Mouse (Mus musculus): ENCODE results near the gene Olfr1499. TPM values are rescaled to one million over a fixed set of nuclear protein-coding genes. Genes with fewer than 3 reads are reported as not detected.
A peak's percentile ranks its signal among the peaks of the same experiment; 100 is the strongest.
"Not testable (repeated sequence)": the region's sequence is repeated elsewhere in the genome, so short reads cannot be mapped to it uniquely, and the experiment has no call there.

Gene Olfr1499
- total and polyA plus RNA-seq, 3 experiments = not detected

- no peaks in the 10 kb centered on the region for H3K27me3 ChIP-seq (ENCODE audit: control insufficient read depth in 1 of 2, insufficient read depth in 2 of 2, low read length in 2 of 2)
- no peak overlapping the region for H3K27ac ChIP-seq (ENCODE audit: control insufficient read depth, low read depth, low read length)
- no peaks in the 10 kb centered on the region for H3K36me3 ChIP-seq (ENCODE audit: control insufficient read depth in 1 of 2, insufficient read depth in 2 of 2, low read length in 2 of 2)
- no peaks in the 10 kb centered on the region for H3K79me2 ChIP-seq (ENCODE audit: control insufficient read depth, insufficient read depth, low read length, poor library complexity)
- no peaks in the 10 kb centered on the region for H3K4me1 ChIP-seq (ENCODE audit: control insufficient read depth in 1 of 2, insufficient read depth in 2 of 2, low read length in 2 of 2)
- no peak overlapping the region for H3K4me3 ChIP-seq (ENCODE audit: control insufficient read depth in 1 of 2, insufficient read depth in 1 of 2, low read depth in 2 of 2, low read length in 2 of 2)
- TF ChIP-seq CTCF (IDR thresholded peaks at IDR 0.05 in 2 of 3, conservative IDR thresholded peaks at IDR 0.05 in 1 of 3; ENCODE audit: control insufficient read depth in 1 of 3, insufficient read depth in 1 of 3, low read depth in 2 of 3, low read length in 3 of 3, poor library complexity in 1 of 3, severe bottlenecking in 1 of 3) (peak; percentile 55 to 69 (median 68)), SMC3 (IDR thresholded peaks at IDR 0.05; ENCODE audit: low read depth, low read length) (peak; percentile 60), ZC3H11A (IDR thresholded peaks at IDR 0.05; ENCODE audit: low read depth, low read length) (peak; percentile 53), MEF2A (IDR thresholded peaks at IDR 0.05; ENCODE audit: extremely low read depth, insufficient replicate concordance, low read depth, low read length, poor library complexity, severe bottlenecking) (no peak), RAD21 (IDR thresholded peaks at IDR 0.05; ENCODE audit: low read depth, low read length) (peak; percentile 59)
- H3K9ac ChIP-seq (ENCODE audit: control insufficient read depth, low read depth, low read length, poor library complexity, severe bottlenecking) = no peak overlapping the region
- peak; percentile 41 for DNase-seq (ENCODE audit: low read depth, low spot score)
- no peaks in the 10 kb centered on the region for H3K9me3 ChIP-seq (replicated peaks; ENCODE audit: insufficient read depth, low read length)
Observed at GRCm38 (mm10) chr19:13812823-13813222, 6.4 kb downstream of the Olfr1499 start.

GRCm38 (mm10) chr19:13805486-13805885 lies 13.8 kb downstream of the Olfr1499 start:
- not testable (repeated sequence) for H3K9ac ChIP-seq (ENCODE audit: control insufficient read depth, low read depth, low read length, poor library complexity, severe bottlenecking); DNase-seq (ENCODE audit: low read depth, low spot score)

GRCm38 (mm10) chr19:13798102-13798501 lies 21.1 kb downstream of the Olfr1499 start, which contains the start of gene Olfr1497:
Gene Olfr1497, minus strand, starts transcription at chr19:13798202.
- H3K4me1 ChIP-seq (ENCODE audit: control insufficient read depth in 1 of 2, insufficient read depth in 2 of 2, low read length in 2 of 2) = no peaks in the 10 kb centered on the region
- no peaks in the 10 kb centered on the region for H3K9me3 ChIP-seq (replicated peaks; ENCODE audit: insufficient read depth, low read length)
- no peak for TF ChIP-seq MYC (IDR thresholded peaks at IDR 0.05; ENCODE audit: low read depth, low read length)
- no peak for TF ChIP-seq ETS1 (IDR thresholded peaks at IDR 0.05; ENCODE audit: low read depth, low read length)
- no peak for TF ChIP-seq RCOR1 (IDR thresholded peaks at IDR 0.05; ENCODE audit: low read depth, low read length)
- no peak for TF ChIP-seq RAD21 (IDR thresholded peaks at IDR 0.05; ENCODE audit: low read depth, low read length)
- TF ChIP-seq CHD1 (IDR thresholded peaks at IDR 0.05; ENCODE audit: low read depth, low read length) = no peak
- TF ChIP-seq SMC3 (IDR thresholded peaks at IDR 0.05; ENCODE audit: low read depth, low read length) = no peak
- no peak for TF ChIP-seq ZKSCAN1 (IDR thresholded peaks at IDR 0.05; ENCODE audit: low read depth, low read length)
- no peak for TF ChIP-seq MAFK (IDR thresholded peaks at IDR 0.05; ENCODE audit: borderline replicate concordance, low read depth, low read length)
- no peak for TF ChIP-seq BHLHE40 (IDR thresholded peaks at IDR 0.05; ENCODE audit: borderline replicate concordance, low read depth, low read length)
- no peak for TF ChIP-seq TAL1 (IDR thresholded peaks at IDR 0.05; ENCODE audit: low read length)
- TF ChIP-seq TBP (IDR thresholded peaks at IDR 0.05; ENCODE audit: low read depth, low read length) = no peak
- TF ChIP-seq MAX (IDR thresholded peaks at IDR 0.05; ENCODE audit: low read length) = no peak
- TF ChIP-seq USF2 (IDR thresholded peaks at IDR 0.05; ENCODE audit: borderline replicate concordance in 1 of 2, insufficient read depth in 1 of 2, low read depth in 1 of 2, low read length in 2 of 2) = no peak
- no peak for TF ChIP-seq GATA1 (IDR thresholded peaks at IDR 0.05; ENCODE audit: low read depth, low read length)
- TF ChIP-seq POLR2AphosphoS5 (IDR thresholded peaks at IDR 0.05; ENCODE audit: borderline replicate concordance, low read depth, low read length) = no peak
- no peak for TF ChIP-seq CHD2 (IDR thresholded peaks at IDR 0.05; ENCODE audit: low read length)
- TF ChIP-seq E2F4 (IDR thresholded peaks at IDR 0.05; ENCODE audit: borderline replicate concordance, low read depth, low read length) = no peak
- no peak for TF ChIP-seq USF1 (IDR thresholded peaks at IDR 0.05; ENCODE audit: low read depth, low read length)
- no peaks in the 10 kb centered on the region for H3K79me2 ChIP-seq (ENCODE audit: control insufficient read depth, insufficient read depth, low read length, poor library complexity)
- no peak within 1 kb of the TSS for H3K4me3 ChIP-seq (ENCODE audit: control insufficient read depth in 1 of 2, insufficient read depth in 1 of 2, low read depth in 2 of 2, low read length in 2 of 2)
- no peaks in the 10 kb centered on the region for H3K27me3 ChIP-seq (ENCODE audit: control insufficient read depth in 1 of 2, insufficient read depth in 2 of 2, low read length in 2 of 2)
- no peak within 1 kb of the TSS for H3K9ac ChIP-seq (ENCODE audit: control insufficient read depth, low read depth, low read length, poor library complexity, severe bottlenecking)
- H3K36me3 ChIP-seq (ENCODE audit: control insufficient read depth in 1 of 2, insufficient read depth in 2 of 2, low read length in 2 of 2) = no peaks in the 10 kb centered on the region
- no peak for DNase-seq (ENCODE audit: low read depth, low spot score)
- H3K27ac ChIP-seq (ENCODE audit: control insufficient read depth, low read depth, low read length) = no peak within 1 kb of the TSS

More at GRCm38 (mm10) chr19:13805486-13805885, 13.8 kb downstream of the Olfr1499 start:
- not testable (repeated sequence) for H3K36me3 ChIP-seq (ENCODE audit: control insufficient read depth in 1 of 2, insufficient read depth in 2 of 2, low read length in 2 of 2); H3K27ac ChIP-seq (ENCODE audit: control insufficient read depth, low read depth, low read length); H3K9me3 ChIP-seq (replicated peaks; ENCODE audit: insufficient read depth, low read length); H3K79me2 ChIP-seq (ENCODE audit: control insufficient read depth, insufficient read depth, low read length, poor library complexity); H3K4me1 ChIP-seq (ENCODE audit: control insufficient read depth in 1 of 2, insufficient read depth in 2 of 2, low read length in 2 of 2); H3K27me3 ChIP-seq (ENCODE audit: control insufficient read depth in 1 of 2, insufficient read depth in 2 of 2, low read length in 2 of 2); H3K4me3 ChIP-seq (ENCODE audit: control insufficient read depth in 1 of 2, insufficient read depth in 1 of 2, low read depth in 2 of 2, low read length in 2 of 2)
